Mouse (Mus musculus): Measurements from ENCODE around the gene Nrxn1. TPM values are rescaled to one million over a fixed set of nuclear protein-coding genes. Genes with fewer than 3 reads are reported as not detected.

Nrxn1 gene
- polyA plus RNA-seq, 1 experiment, result not detected

- H3K4me1 ChIP-seq (ENCODE audit: control insufficient read depth, insufficient read depth, low read length), result no peaks in the 10 kb centered on the region
- H3K27ac ChIP-seq (ENCODE audit: insufficient read depth, low read depth, low read length), result no peak overlapping the region
- 83% methylated on average over 3 of the region's 3 CpGs for WGBS
- no peak overlapping the region for H3K4me3 ChIP-seq (ENCODE audit: insufficient read depth, low read depth, low read length)
- TF ChIP-seq CTCF (IDR thresholded peaks at IDR 0.05; ENCODE audit: insufficient read depth, low read depth, low read length), result no peak
- no peak for TF ChIP-seq POLR2A (IDR thresholded peaks at IDR 0.05; ENCODE audit: insufficient read depth, low read depth, low read length)
Measured at GRCm38 (mm10) chr17:90078488-90078887, 1014.4 kb downstream of the Nrxn1 start.

GRCm38 (mm10) chr17:90062866-90063265 is 1030.0 kb downstream of the Nrxn1 start:
- Histone ChIP-seq H3K27ac (ENCODE audit: insufficient read depth, low read depth, low read length) (no peak overlapping the region), H3K4me3 (ENCODE audit: insufficient read depth, low read depth, low read length) (no peak overlapping the region), H3K4me1 (ENCODE audit: control insufficient read depth, insufficient read depth, low read length) (no peaks in the 10 kb centered on the region)
- TF ChIP-seq CTCF (IDR thresholded peaks at IDR 0.05; ENCODE audit: insufficient read depth, low read depth, low read length), result no peak
- no peak for TF ChIP-seq POLR2A (IDR thresholded peaks at IDR 0.05; ENCODE audit: insufficient read depth, low read depth, low read length)
- WGBS, result 43% methylated on average over 1 of the region's 1 CpGs

GRCm38 (mm10) chr17:90060872-90061271 is 1032.0 kb downstream of the Nrxn1 start:
- H3K27ac ChIP-seq (ENCODE audit: insufficient read depth, low read depth, low read length), result no peak overlapping the region
- H3K4me1 ChIP-seq (ENCODE audit: control insufficient read depth, insufficient read depth, low read length), result no peaks in the 10 kb centered on the region
- WGBS, result 53% methylated on average over 5 of the region's 5 CpGs
- TF ChIP-seq CTCF (IDR thresholded peaks at IDR 0.05; ENCODE audit: insufficient read depth, low read depth, low read length) (no peak), POLR2A (IDR thresholded peaks at IDR 0.05; ENCODE audit: insufficient read depth, low read depth, low read length) (no peak)
- H3K4me3 ChIP-seq (ENCODE audit: insufficient read depth, low read depth, low read length), result no peak overlapping the region

- Histone ChIP-seq H3K4me1 (ENCODE audit: control insufficient read depth, insufficient read depth, low read length) (no peaks in the 10 kb centered on the region), H3K4me3 (ENCODE audit: insufficient read depth, low read depth, low read length) (no peak overlapping the region), H3K27ac (ENCODE audit: insufficient read depth, low read depth, low read length) (no peak overlapping the region)
- WGBS, result 39% methylated on average over 3 of the region's 3 CpGs
- TF ChIP-seq POLR2A (IDR thresholded peaks at IDR 0.05; ENCODE audit: insufficient read depth, low read depth, low read length) (no peak), CTCF (IDR thresholded peaks at IDR 0.05; ENCODE audit: insufficient read depth, low read depth, low read length) (no peak)
Measured at GRCm38 (mm10) chr17:90060168-90060567, 1032.7 kb downstream of the Nrxn1 start.

- Histone ChIP-seq H3K27ac (ENCODE audit: insufficient read depth, low read depth, low read length) (no peak overlapping the region), H3K4me3 (ENCODE audit: insufficient read depth, low read depth, low read length) (no peak overlapping the region), H3K4me1 (ENCODE audit: control insufficient read depth, insufficient read depth, low read length) (no peaks in the 10 kb centered on the region)
- WGBS, result 78% methylated on average over 7 of the region's 7 CpGs
- TF ChIP-seq CTCF (IDR thresholded peaks at IDR 0.05; ENCODE audit: insufficient read depth, low read depth, low read length) (no peak), POLR2A (IDR thresholded peaks at IDR 0.05; ENCODE audit: insufficient read depth, low read depth, low read length) (no peak)
Measured at GRCm38 (mm10) chr17:90059320-90060111, 1033.4 kb downstream of the Nrxn1 start.

- Histone ChIP-seq H3K4me3 (ENCODE audit: insufficient read depth, low read depth, low read length) (no peak overlapping the region), H3K27ac (ENCODE audit: insufficient read depth, low read depth, low read length) (no peak overlapping the region), H3K4me1 (ENCODE audit: control insufficient read depth, insufficient read depth, low read length) (no peaks in the 10 kb centered on the region)
- 63% methylated on average over 5 of the region's 5 CpGs for WGBS
- no peak for TF ChIP-seq POLR2A (IDR thresholded peaks at IDR 0.05; ENCODE audit: insufficient read depth, low read depth, low read length)
- TF ChIP-seq CTCF (IDR thresholded peaks at IDR 0.05; ENCODE audit: insufficient read depth, low read depth, low read length), result no peak
Measured at GRCm38 (mm10) chr17:90054312-90054711, 1038.6 kb downstream of the Nrxn1 start.

- 41% methylated on average over 1 of the region's 1 CpGs for WGBS
- Histone ChIP-seq H3K4me1 (ENCODE audit: control insufficient read depth, insufficient read depth, low read length) (no peaks in the 10 kb centered on the region), H3K27ac (ENCODE audit: insufficient read depth, low read depth, low read length) (no peak overlapping the region), H3K4me3 (ENCODE audit: insufficient read depth, low read depth, low read length) (no peak overlapping the region)
- TF ChIP-seq POLR2A (IDR thresholded peaks at IDR 0.05; ENCODE audit: insufficient read depth, low read depth, low read length), result no peak
- no peak for TF ChIP-seq CTCF (IDR thresholded peaks at IDR 0.05; ENCODE audit: insufficient read depth, low read depth, low read length)
Measured at GRCm38 (mm10) chr17:90039316-90039715, 1053.6 kb downstream of the Nrxn1 start.

GRCm38 (mm10) chr17:90032416-90032815 is 1060.5 kb downstream of the Nrxn1 start:
- Histone ChIP-seq H3K4me3 (ENCODE audit: insufficient read depth, low read depth, low read length) (no peak overlapping the region), H3K27ac (ENCODE audit: insufficient read depth, low read depth, low read length) (no peak overlapping the region), H3K4me1 (ENCODE audit: control insufficient read depth, insufficient read depth, low read length) (no peaks in the 10 kb centered on the region)
- WGBS, result 86% methylated on average over 2 of the region's 2 CpGs
- no peak for TF ChIP-seq POLR2A (IDR thresholded peaks at IDR 0.05; ENCODE audit: insufficient read depth, low read depth, low read length)
- no peak for TF ChIP-seq CTCF (IDR thresholded peaks at IDR 0.05; ENCODE audit: insufficient read depth, low read depth, low read length)

GRCm38 (mm10) chr17:90016636-90017035 is 1076.2 kb downstream of the Nrxn1 start:
- H3K4me3 ChIP-seq (ENCODE audit: insufficient read depth, low read depth, low read length), result no peak overlapping the region
- H3K27ac ChIP-seq (ENCODE audit: insufficient read depth, low read depth, low read length), result no peak overlapping the region
- WGBS, result 77% methylated on average over 1 of the region's 1 CpGs
- no peaks in the 10 kb centered on the region for H3K4me1 ChIP-seq (ENCODE audit: control insufficient read depth, insufficient read depth, low read length)
- TF ChIP-seq POLR2A (IDR thresholded peaks at IDR 0.05; ENCODE audit: insufficient read depth, low read depth, low read length) (no peak), CTCF (IDR thresholded peaks at IDR 0.05; ENCODE audit: insufficient read depth, low read depth, low read length) (no peak)
